Mouse (Mus musculus) adrenal gland, postnatal 10 days (tissue): ENCODE results near the gene Rapgef5. TPM values are rescaled to one million over a fixed set of nuclear protein-coding genes. Genes with fewer than 3 reads are reported as not detected.

Experiments
- DNase-seq: peaks from one replicate; pipeline ENCODE4 v3.0.0; 2021; ENCODE audit warnings: mixed read lengths
- total RNA-seq, 2 experiments: library from RNA; stranded (reverse); gene quantifications; 2 replicates each; pipeline ENCODE4 v1.2.3; 2021

The Rapgef5 gene
- total RNA-seq, 2 experiments from 2014 or later: 38.4 to 39.5 TPM

DNA sequence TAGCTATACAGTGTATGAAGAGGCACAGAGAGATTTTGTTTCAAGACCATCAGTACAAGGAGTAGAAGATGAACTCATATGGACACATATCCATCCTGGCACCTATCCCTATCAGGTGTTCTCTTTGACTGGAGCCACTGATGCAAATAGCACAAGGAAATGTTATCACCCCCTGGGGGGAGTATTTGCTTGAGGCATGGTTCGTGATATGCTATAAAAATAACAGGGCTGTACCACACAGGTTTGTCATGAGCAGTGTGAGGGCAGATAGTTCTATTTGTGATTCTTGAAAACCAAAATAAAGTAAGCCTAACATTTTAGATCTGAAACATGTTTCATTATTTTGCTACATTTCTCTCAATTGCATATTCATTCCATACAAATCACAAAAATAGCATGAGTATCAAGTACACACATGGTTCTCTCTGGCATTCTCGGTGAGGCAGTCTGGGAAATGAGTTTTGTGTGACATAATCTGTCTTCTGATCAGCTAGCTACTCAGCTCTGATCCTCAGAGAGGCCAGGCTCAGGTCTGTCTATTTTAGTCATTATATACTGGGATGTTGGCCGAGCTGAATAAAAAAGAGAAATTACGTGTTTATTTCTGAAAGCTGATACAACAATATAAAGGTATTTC, 12.3 kb downstream of the Rapgef5 start:
- no peak for DNase-seq

- DNase-seq: no peak
Measured at GRCm38 (mm10) chr12:117531106-117531505, 14.8 kb downstream of the Rapgef5 start.

GRCm38 (mm10) chr12:117533176-117534086, 17.2 kb downstream of the Rapgef5 start:
- DNase-seq: peak; percentile 73

- DNase-seq: peak; percentile 49
Measured at GRCm38 (mm10) chr12:117534087-117534751, 17.9 kb downstream of the Rapgef5 start.

- peak; percentile 72 for DNase-seq
Measured at GRCm38 (mm10) chr12:117540352-117540751, 24.1 kb downstream of the Rapgef5 start.

DNA sequence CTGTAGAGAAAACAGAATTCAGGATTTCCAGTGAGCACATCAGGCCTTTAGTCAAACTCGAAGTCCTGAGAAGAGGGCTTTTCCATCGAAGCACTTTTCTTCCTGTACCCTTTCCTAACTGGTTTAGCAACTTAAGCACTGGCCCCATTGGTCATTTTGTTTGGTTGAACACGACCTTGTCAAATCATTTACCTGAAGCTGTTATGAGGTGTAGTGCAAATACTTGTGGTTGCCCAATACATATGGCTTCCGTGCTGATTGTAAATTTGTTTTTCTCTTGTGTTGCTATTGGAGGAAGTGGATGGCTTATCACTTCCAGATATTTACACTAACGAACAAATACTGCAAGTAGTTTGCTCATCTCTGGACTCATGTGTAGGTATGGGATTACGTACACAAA, 29.0 kb downstream of the Rapgef5 start:
- DNase-seq: no peak

DNA sequence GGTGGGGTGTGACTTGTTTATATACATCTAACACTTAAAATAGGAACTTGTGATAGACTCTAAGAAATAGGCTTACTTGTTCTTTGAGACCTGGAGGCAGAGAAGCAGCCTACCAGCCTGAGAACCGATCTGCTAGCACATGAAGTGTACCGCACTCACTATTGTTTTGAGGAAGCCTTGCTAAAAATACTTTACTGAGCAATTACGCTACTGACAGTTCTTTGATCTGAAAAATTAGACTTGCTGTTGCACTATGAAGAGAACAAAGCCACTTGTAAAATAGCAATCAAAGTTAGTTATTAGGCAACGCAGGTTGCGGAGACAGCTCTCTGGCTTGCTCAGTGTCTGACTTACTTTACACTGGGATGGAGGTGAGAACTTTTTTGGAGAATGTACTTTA, 37.1 kb downstream of the Rapgef5 start:
- no peak for DNase-seq

GRCm38 (mm10) chr12:117554612-117555063, 38.4 kb downstream of the Rapgef5 start:
- DNase-seq: no peak

DNA sequence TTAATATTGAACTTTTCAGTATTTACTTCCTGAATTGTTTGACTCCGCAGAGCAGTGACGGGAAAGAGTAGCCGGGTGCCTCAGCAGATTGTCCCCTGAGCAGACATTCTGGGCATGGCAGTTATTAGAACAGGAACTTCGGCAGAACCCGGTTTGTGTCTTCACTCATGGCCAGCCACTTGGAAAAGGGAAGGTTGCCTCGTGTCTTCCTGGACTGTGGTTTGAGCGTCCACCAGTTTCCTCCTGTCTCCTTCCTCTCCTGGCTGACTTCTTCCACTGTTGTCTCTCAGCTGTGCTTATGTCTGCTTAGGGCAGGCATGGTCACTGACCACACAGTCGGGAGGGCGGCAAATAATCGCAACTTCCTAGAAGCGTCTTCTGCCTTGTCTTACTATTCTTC, 44.2 kb downstream of the Rapgef5 start:
- DNase-seq: no peak

- DNase-seq: no peak
Measured at GRCm38 (mm10) chr12:117561411-117562059, 45.3 kb downstream of the Rapgef5 start.

- no peak for DNase-seq
Measured at GRCm38 (mm10) chr12:117562085-117562484, 45.8 kb downstream of the Rapgef5 start.

GRCm38 (mm10) chr12:117563859-117564258, 47.6 kb downstream of the Rapgef5 start:
- no peak for DNase-seq

DNA sequence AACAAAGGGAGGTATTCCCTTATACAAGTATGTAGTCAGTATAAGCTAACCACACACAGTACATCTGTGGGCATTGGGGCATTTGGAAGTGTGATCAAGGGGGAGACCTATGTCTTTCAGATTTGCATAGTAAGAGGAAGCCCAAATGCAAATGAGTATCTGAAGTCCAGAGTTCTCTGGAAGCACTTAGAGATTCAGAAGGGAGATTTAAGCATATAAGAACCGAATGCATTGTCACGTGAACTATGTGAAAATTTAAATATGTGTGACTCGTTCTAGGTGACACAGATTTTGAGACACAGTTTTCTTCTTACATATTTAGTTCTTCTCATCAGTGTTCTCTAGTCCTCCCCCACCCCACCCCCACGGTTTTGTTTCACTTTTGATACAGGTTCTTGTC, 50.0 kb downstream of the Rapgef5 start:
- no peak for DNase-seq

DNA sequence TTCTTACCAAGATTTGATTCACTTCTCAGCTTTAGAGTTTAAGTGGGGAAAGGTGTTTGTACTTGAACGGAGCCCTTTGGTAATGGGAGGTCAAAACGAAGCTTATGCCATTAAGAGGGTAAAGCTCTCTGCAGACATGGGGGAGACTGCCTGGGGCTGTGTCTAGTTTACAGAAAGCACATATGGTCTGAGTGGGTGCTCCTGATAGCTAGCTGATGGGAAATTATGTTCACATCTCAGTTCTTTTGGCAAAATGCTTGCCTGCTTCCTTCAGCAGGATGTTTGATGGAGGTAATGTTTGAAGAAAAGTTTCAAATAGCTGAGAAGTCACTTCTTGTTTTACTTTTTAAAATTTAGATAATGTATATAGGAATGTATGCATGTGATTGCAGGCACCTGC, 53.4 kb downstream of the Rapgef5 start:
- no peak for DNase-seq

DNA sequence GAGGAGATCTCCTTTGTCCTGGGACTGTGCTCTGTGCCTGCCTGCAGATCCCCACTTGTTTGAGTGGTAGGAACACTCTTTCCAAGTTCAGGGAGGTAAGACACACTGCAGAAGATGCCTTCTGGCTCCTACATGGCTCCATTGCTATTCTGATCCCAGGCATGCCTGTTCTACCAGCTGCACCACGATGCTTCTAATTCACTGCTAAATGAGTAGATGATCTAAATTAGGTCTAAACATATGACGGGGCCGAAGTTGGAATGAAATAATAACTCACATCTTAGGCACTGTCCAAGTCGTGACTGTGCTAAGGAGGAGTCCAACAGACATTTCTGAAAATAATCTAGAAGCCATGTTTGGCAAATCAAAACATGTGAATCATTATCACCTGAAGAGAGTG, 68.0 kb downstream of the Rapgef5 start:
- DNase-seq: no peak

- DNase-seq: no peak
Measured at GRCm38 (mm10) chr12:117585390-117585789, 69.1 kb downstream of the Rapgef5 start.

DNA sequence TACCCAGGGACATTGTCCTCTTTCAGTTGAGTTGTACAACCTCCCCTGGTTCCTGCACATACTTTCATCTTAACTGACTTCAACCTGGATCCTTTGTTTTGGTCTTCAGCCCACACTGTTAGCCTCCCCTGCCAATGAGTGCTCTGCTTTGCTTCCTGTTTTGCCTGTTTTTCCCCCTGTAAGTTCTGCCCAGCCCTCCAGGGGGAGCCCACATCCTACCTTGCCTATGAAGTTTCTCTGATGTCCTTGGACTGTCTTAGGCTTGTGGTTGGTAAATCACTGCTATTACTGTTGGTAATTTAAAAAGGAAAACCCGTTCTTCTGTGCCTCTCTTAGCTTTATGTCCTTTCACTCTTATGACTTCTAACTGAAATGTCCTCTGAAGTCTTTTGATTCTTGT, 69.8 kb downstream of the Rapgef5 start:
- peak; percentile 82 for DNase-seq

GRCm38 (mm10) chr12:117589186-117589585, 72.9 kb downstream of the Rapgef5 start:
- DNase-seq: no peak

DNA sequence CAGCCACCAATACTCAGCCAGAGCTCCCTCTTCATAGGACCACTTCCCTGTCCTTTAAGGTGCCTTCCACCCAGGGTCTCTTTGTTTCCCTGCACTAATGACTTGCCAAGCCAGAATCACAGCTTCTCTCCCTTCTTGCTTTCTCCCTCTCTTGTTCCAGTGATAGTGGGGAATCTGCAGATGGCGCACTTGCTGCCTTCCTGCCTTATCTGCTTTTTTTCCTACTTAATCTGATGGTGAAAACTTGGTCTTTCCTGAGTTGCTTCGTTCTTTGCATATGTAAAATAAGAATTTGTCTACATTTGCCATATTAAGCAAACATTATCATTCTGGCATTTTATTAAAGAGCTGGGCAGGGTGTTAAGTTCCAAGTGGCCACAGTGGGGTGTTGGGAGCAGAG, 75.7 kb downstream of the Rapgef5 start:
- DNase-seq: no peak

- DNase-seq: no peak
Measured at GRCm38 (mm10) chr12:117592583-117592982, 76.3 kb downstream of the Rapgef5 start.

DNA sequence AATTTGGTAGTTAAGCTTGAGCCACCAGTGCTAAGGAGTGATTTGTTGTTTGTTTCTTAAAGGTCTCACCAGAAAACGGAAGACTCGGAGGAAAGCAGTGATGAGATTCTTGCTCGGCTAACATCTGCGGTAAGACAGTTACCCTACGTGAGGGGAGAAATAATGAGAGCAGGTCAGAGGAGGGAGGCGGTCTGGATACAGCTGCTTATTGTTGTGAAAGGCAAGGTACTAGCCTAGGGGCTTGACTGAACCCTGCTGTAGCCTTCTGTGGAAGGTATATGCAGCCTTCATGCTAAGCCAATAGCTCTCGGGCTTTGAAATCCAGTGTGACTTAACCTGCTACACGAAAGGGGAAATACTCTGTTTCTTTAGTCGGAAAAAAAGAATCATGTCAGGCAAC, 78.9 kb downstream of the Rapgef5 start:
- no peak for DNase-seq

DNA sequence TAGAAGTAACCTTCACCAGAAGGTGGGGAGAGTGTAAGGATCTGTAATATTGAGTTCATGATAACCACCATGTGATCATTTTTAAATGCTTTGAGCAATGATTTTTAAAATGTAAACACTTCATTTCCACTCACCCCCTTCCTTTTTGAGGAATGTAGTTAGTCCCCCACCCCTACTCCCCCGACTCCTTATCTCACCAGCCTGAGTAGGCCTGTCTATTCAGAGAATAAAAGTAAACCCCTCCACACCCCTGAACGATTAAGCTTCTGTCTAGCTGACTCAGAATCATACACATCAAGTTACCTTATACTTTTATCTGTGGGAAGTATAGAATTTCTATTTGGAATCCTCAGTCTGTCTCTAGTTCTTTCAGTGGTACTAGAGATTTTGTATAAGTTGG, 81.9 kb downstream of the Rapgef5 start:
- no peak for DNase-seq

- no peak for DNase-seq
Measured at GRCm38 (mm10) chr12:117605966-117606365, 89.7 kb downstream of the Rapgef5 start.
